Mouse (Mus musculus) C2C12 (cell line): ENCODE results near the gene Ndufb4.

ENCODE experiments used
- CEBPB ChIP-seq: IDR thresholded peaks from one replicate; pipeline ENCODE4 v1.6.1; 2011; ENCODE audit warnings: low read depth, mild to moderate bottlenecking, control low read depth, moderate library complexity
- MYOD1 ChIP-seq: IDR thresholded peaks from one replicate; pipeline ENCODE4 v1.6.1; 2011; ENCODE audit warnings: low read depth; ENCODE audit not compliant: control insufficient read depth, insufficient read length
- USF1 ChIP-seq: IDR thresholded peaks from one replicate; pipeline ENCODE4 v1.6.1; 2011; ENCODE audit warnings: low read depth, mild to moderate bottlenecking, control low read depth, moderate library complexity

DNA sequence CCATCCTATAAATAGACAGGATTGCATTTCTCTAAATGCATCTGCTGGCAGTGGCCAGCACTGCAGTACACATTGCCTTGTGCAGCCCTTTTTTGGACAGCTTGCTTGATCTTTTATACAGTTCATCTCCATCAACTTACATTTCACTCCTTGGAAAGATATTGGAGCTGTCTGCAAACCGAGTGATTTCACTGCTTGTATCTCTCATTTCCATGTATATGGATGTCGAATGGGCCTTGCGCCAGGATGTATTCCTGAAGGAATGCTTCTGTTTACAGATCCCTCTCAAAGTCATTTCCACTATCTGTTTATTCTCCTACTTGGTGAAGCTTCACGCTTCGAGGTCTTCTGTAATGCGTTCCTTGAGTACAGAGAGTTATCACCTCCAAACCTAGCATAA lies 50.0 kb downstream of the Ndufb4 start:
- TF ChIP-seq MYOD1 (no peak), CEBPB (no peak), USF1 (no peak)
